22 mouse cellular contexts compared by ENCODE assay signal in genomic region chr1:72006696-72007291, GRCm38 (mm10).
DNase-seq lines count a peak whose midpoint lies in the region; ATAC-seq and TF ChIP-seq lines count a peak whose summit lies in the region.
"Had no signal": no experiment of that assay in that cellular context is flagged by ENCODE, and none has a peak within 500 bp of the region (broad histone marks: within the 10 kb centered on the region; RNA-seq: fewer than 3 reads in every experiment).

No protein-coding gene starts in this region.

- no peak for DNase-seq in heart, embryonic 10.5 days (ENCODE audit: low spot score)
- no peak for DNase-seq in heart, adult 11 months
- no peak for DNase-seq in hindbrain, embryonic 10.5 days (ENCODE audit: low spot score)
- peak; percentile 16 for DNase-seq in yolk sac, embryonic 10.5 days (ENCODE audit: low spot score)
- DNase-seq in lung, postnatal 4 days = no peak
- DNase-seq: adrenal gland, postnatal 10 days; B cell, adult 2 months; cerebellum, adult 18-20 months; cerebellum, postnatal 10 days; embryo, embryonic 11 days; gastrocnemius, postnatal 36 days; heart, adult 18-20 months; heart, postnatal 36 days had no signal

- H3K36me3 ChIP-seq in heart, embryonic 10.5 days = no peaks in the 10 kb centered on the region
- H3K36me3 ChIP-seq in hindbrain, embryonic 13.5 days = no peaks in the 10 kb centered on the region
- no peaks in the 10 kb centered on the region for H3K36me3 ChIP-seq in hindbrain, embryonic 10.5 days
- H3K36me3 ChIP-seq: embryonic facial prominence, embryonic 15.5 days; forebrain, embryonic 15.5 days; G1E; hindbrain, embryonic 12.5 days had no signal

- 0 out of 2 replicates have a peak overlapping the region, but pooled peaks have one; percentile 3 for H3K4me3 ChIP-seq in heart, embryonic 10.5 days
- no peak overlapping the region for H3K4me3 ChIP-seq in hindbrain, embryonic 13.5 days
- no peak overlapping the region for H3K4me3 ChIP-seq in hindbrain, embryonic 10.5 days
- no peak overlapping the region for H3K4me3 ChIP-seq in cortical plate, adult 2 months (ENCODE audit: insufficient read depth, low read length)
- H3K4me3 ChIP-seq: embryonic facial prominence, embryonic 15.5 days; erythroblast, embryonic 14.5 days; forebrain, embryonic 15.5 days; hindbrain, embryonic 12.5 days had no signal

- ATAC-seq in hindbrain, embryonic 13.5 days (ENCODE audit: low FRiP score) = no peak
- ATAC-seq: CD4-positive, CD25-positive, alpha-beta regulatory T cell, adult 4 months; hindbrain, postnatal 0 days had no signal

- H3K27ac ChIP-seq in heart, embryonic 10.5 days = peak overlapping the region; percentile 73
- 0 out of 2 replicates have a peak overlapping the region, but pooled peaks have one; percentile 4 for H3K27ac ChIP-seq in hindbrain, embryonic 13.5 days
- H3K27ac ChIP-seq in hindbrain, embryonic 10.5 days = no peak overlapping the region
- H3K27ac ChIP-seq in cortical plate, adult 2 months (ENCODE audit: insufficient read depth, low read length) = peak overlapping the region; percentile 42; the same call in 1 of the 2 replicates
- H3K27ac ChIP-seq: embryonic facial prominence, embryonic 15.5 days; forebrain, embryonic 15.5 days; hindbrain, embryonic 12.5 days; hindbrain, postnatal 0 days had no signal

- peaks cover 29% of the 10 kb centered on the region for H3K4me1 ChIP-seq in heart, embryonic 10.5 days
- H3K4me1 ChIP-seq in hindbrain, embryonic 13.5 days (replicated peaks) = peaks cover 13% of the 10 kb centered on the region
- H3K4me1 ChIP-seq in hindbrain, embryonic 10.5 days (replicated peaks) = peaks cover 18% of the 10 kb centered on the region
- H3K4me1 ChIP-seq in cortical plate, adult 2 months (ENCODE audit: control insufficient read depth, insufficient read depth, low read length) = no peaks in the 10 kb centered on the region

- no peak overlapping the region for H3K4me2 ChIP-seq in hindbrain, embryonic 13.5 days
- H3K4me2 ChIP-seq: embryonic facial prominence, embryonic 15.5 days; forebrain, embryonic 15.5 days; hindbrain, embryonic 12.5 days had no signal

- 25% methylated on average over 7 of the region's 7 CpGs for WGBS in heart, embryonic 10.5 days
- 60% methylated on average over 7 of the region's 7 CpGs for WGBS in hindbrain, embryonic 13.5 days
- 51% methylated on average over 7 of the region's 7 CpGs for WGBS in hindbrain, embryonic 10.5 days

- TF ChIP-seq CTCF in cortical plate, adult 2 months (IDR thresholded peaks at IDR 0.05; ENCODE audit: extremely low read depth, insufficient read depth, low read length) = no peak

- H3K9me3 ChIP-seq in heart, embryonic 10.5 days = no peaks in the 10 kb centered on the region
- no peaks in the 10 kb centered on the region for H3K9me3 ChIP-seq in hindbrain, embryonic 13.5 days
- H3K9me3 ChIP-seq in hindbrain, embryonic 10.5 days = no peaks in the 10 kb centered on the region
- H3K9me3 ChIP-seq: embryonic facial prominence, embryonic 15.5 days; forebrain, embryonic 15.5 days; G1E; hindbrain, embryonic 12.5 days had no signal

- no peak overlapping the region for H3K9ac ChIP-seq in hindbrain, embryonic 13.5 days
- H3K9ac ChIP-seq: embryonic facial prominence, embryonic 15.5 days; forebrain, embryonic 15.5 days; hindbrain, embryonic 12.5 days had no signal

- no peak for TF ChIP-seq POLR2A in cortical plate, adult 2 months (IDR thresholded peaks at IDR 0.05; ENCODE audit: extremely low read depth, insufficient read depth, low read length)

- no peaks in the 10 kb centered on the region for H3K27me3 ChIP-seq in heart, embryonic 10.5 days (ENCODE audit: insufficient read depth, poor library complexity, severe bottlenecking)
- no peaks in the 10 kb centered on the region for H3K27me3 ChIP-seq in hindbrain, embryonic 13.5 days
- no peaks in the 10 kb centered on the region for H3K27me3 ChIP-seq in hindbrain, embryonic 10.5 days (ENCODE audit: insufficient read depth, poor library complexity, severe bottlenecking)
- H3K27me3 ChIP-seq: embryonic facial prominence, embryonic 15.5 days; forebrain, embryonic 15.5 days; hindbrain, embryonic 12.5 days had no signal
